Mouse (Mus musculus): ENCODE measurements around the gene Spag17.

GRCm38 (mm10) chr3:99913809-99914439, 28.7 kb downstream of the Spag17 start:
- TF ChIP-seq CTCF (IDR thresholded peaks at IDR 0.05; ENCODE audit: low read depth) = no peak
- no peak for TF ChIP-seq EP300 (IDR thresholded peaks at IDR 0.05; ENCODE audit: low read depth)

All from heart, postnatal 0 days (tissue).